Mouse (Mus musculus) cerebellum, adult 11-12 months (tissue): Measurements from ENCODE around the gene Esrra.
A peak's percentile ranks its signal among the peaks of the same experiment; 100 is the strongest.

ENCODE experiments used
- DNase-seq: peaks from one replicate; pipeline ENCODE4 v3.0.0; 2022

Esrra gene

GRCm38 (mm10) chr19:6921647-6922567, at the start of gene Esrra:
Gene Esrra (minus strand): TSS chr19:6921813.
- peak; percentile 100 for DNase-seq

DNA sequence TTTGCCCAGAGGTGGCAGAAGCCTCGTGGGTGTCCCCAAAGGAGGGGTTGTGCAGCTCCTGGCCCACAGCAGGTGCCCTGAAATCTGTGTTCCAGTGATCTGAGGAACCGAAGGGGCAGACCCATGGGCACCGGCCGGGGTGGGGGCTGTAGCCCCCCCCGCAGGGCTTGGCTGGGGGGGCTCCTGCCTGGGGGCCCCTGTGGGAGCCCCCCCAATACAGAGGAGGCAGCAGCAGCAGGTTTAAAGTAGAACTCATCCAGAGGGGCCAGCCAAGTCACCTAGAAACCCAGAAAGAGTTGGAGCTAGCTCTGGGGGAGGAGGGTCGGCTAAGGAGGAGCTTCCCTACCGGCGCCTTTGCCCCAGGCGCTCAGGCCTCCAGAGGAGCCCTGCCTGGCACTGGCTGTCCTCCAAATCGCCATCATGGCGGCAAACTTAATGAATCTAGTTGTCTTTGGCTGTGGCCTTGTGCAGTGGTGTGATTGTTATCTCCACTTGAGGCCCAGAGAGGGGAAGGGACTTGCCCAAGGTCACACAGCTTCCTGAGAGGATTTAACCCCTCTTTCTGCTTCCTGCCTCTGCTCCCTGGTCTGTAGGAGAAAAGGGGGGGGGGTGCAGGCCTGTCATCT, 49.0 kb upstream of the Esrra start:
- DNase-seq, result peak; percentile 47

- DNase-seq, result no peak
Observed at GRCm38 (mm10) chr19:6969665-6970381, 48.2 kb upstream of the Esrra start.

GRCm38 (mm10) chr19:6969291-6969664, 47.7 kb upstream of the Esrra start:
- no peak for DNase-seq

DNA sequence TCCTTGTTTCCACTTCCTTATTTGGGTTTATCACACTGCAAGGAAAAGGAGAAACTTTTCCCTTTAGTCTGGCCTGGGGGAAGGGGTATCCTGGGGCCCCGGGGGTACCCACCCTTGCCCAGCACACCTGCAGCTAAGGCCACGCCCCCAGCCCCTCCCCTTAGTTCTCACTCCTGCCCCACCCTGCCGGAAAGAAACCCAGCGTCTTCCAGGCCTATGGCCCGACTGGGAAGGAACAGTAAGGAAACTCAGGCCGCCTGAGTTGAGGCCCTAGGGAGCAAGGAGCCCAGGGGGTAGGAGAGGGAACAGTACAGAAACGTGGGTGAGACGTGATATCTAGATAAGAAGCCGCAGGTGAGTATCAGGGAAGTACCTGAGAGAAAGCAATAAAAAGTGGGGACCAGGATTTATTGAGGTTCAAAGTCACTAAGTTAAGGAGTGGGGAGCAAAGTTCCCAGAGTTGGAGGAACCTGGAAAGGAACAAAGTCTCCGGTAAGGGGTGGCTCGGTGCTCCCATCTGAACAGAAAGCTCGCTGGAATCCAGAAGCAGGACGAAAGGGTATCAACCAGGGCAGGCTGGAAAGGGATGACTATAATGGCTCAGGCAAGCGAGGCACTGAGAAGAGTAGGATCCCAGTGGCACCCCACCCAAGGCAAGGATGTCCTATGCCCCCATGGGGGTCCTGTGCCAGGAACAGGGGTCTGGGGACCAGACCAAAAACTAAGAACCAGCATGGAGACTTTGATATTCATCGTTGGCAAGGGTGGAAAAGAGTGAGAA, 47.1 kb upstream of the Esrra start:
- DNase-seq, result no peak

DNA sequence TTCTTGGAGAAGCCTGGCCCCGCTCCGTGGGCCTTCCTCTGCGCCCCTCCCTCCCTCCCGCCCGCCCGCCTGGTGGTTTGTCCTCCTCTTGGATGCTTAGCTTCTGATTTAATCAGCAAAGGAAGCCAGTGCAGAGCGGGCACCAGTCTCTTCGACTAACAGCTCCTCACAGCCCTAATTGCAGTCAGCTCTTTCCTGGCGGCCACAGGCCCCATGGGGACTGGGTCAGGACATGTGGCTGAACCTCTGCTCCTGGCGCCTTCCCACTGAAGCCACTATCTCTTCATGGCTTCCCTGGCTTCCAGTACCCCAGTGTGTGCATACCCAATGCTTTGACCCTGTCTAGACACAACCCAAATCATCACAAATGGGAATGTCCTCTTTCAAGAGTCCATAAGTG, 34.8 kb upstream of the Esrra start:
- DNase-seq, result no peak

GRCm38 (mm10) chr19:6955424-6955823, 33.8 kb upstream of the Esrra start:
- DNase-seq, result peak; percentile 42

- DNase-seq, result peak; percentile 72
Observed at GRCm38 (mm10) chr19:6954046-6954445, 32.4 kb upstream of the Esrra start.

GRCm38 (mm10) chr19:6952712-6953037, 31.1 kb upstream of the Esrra start:
- peak; percentile 65 for DNase-seq

DNA sequence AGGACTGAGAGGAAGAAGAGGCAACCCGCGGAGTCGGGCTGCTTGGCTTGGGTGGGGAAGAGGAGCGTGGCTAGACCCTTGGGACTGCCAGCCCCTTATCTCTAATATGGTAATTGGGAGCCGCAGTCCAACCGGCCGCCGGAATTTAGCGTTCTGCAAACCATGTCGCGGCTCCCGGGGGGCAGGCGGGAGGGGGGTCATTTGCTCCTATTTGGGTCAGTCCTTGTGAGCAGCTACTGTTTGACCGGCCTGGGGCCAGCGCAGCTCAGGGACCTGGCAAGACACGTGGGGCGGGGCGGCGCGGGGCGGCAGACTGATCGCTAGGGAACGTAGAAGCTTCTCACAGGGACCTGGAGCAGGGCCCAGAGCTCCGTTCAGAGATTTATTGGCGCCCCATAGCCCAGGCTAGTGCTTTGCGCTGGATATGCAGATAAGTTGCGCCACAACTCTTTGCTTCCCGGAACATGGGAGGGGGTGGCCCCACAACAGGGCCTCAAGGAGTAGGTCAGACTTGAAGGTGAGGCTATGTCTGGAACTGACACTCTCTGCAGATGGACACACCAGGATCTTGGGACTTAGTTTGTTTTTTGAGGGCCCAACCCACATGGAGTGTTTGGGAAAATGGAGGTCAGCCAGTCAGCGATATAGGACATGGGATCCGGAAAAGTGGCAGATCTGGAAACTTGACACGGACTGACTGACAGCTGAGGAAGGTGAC, 30.5 kb upstream of the Esrra start:
- DNase-seq, result peak; percentile 89

DNA sequence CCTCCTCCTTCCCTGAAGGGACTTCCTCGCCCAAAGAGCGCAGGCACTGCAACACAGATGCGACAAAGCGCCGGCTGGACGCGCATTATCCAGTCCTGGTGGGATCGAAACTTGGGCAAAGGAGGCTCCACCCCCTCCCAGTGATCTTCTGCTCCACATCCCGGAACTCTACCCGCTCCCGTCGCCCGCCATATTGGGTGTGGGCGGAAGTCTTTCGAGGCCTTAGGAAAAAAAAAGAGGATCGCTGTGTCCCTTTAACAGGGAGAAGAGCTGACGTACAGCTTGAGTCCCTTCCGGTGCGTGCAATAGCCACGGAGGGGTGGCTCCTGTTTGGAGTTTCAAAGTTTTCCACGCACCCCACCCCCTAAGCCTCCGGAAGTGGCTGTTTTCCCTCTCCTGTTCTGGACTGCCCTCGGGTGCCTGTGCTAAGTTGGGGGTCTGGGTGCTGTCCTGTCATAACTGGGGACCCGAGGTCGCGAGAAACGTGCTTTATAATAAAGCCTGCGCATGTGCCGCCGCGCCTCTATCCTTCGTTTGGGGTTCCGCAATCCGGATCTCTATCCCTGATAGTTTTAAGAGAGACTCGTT, 29.9 kb upstream of the Esrra start:
- DNase-seq, result peak; percentile 94

DNA sequence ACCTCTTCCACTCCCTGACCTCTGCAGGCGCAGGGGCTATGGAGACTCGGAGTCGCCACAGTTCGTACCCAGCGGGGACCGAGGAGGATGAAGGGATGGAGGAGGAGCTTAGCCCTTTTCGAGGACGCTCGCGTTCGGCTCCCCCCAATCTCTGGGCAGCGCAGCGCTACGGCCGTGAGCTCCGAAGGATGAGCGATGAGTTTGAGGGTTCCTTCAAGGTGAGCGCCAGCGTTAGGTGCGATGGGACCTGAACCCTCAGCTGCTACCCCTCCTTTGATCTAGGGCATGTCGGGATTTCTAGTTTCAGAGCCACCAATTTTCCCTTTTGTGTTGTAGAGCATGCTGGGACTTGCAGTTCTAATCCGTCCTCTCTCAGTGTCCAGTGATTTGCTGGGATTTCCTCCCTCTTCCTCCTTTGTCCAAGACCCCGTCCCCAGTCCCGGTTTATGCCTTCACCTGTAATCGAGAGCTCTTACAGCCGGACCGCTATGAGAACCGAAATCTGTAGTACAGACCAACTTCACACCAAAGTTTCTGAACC, 29.1 kb upstream of the Esrra start:
- peak; percentile 72 for DNase-seq

GRCm38 (mm10) chr19:6949951-6950350, 28.3 kb upstream of the Esrra start:
- peak; percentile 35 for DNase-seq

GRCm38 (mm10) chr19:6949532-6949931, 27.9 kb upstream of the Esrra start:
- DNase-seq, result peak; percentile 46

DNA sequence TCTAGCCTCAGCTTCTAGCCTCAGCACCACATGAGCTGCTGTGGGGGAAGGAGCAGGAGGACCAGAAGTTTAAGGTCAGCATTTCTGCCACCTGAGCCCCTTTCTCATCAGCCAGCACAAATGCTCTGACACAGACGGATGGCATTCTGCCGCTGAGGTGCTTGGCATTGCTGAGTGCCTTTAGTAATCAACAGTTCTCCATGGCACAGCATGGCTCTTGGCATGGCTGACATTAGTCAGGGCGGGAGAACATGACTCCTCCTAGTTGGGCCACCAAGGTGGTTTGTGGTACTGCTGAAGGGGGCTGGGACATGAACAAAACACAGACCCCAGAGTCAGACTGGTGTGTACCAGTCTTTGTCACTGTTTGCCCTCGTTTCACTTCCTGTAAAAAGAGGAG, 26.6 kb upstream of the Esrra start:
- peak; percentile 88 for DNase-seq

DNA sequence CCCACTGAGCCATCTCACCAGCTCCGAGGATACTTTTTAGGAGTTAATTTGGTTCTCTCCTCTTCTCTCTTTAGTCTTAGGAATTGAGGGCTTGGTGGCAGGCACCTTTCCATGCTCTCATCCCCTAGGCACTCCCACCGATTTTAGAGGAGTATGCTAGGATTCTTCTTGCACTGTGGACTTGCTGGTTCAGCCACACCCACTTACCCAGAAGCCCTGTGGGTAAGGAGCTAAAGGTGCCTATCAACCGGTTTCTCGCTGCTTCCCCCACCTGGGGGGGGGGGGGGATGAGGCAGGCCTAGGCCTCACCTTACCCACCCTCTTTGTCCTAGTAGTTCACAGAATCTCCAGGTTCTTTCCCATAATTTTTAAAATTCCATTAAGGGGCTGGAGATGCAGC, 26.1 kb upstream of the Esrra start:
- DNase-seq, result no peak

GRCm38 (mm10) chr19:6943709-6944108, 22.1 kb upstream of the Esrra start:
- DNase-seq, result peak; percentile 68

- DNase-seq, result peak; percentile 63
Observed at GRCm38 (mm10) chr19:6942764-6943163, 21.2 kb upstream of the Esrra start.

DNA sequence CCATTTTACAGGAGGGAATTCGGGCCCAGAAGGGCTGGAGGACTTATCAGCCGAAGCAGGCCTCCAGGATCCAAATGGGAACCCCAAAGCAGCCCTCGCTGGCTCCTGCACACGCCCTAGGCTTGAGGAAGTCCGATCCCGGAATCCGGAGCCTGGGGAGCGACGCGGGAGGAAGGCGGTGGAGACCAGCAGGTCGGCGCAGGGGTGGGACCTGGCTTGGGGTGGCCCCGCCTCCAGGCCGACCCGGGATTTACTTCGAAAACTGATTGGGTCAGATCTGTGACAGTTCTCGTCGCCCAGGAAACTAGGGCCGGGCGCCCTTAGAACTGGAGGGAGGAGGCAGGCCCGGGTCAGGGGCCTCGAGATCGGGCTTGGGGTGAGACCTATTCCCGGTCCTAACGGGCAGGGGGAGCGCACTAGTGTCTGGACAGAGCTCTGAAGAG, 20.7 kb upstream of the Esrra start, which contains the start of gene Gpr137:
Gene Gpr137, minus strand, starts transcription at position 232 of the 443 bp plus-strand sequence.
- DNase-seq, result peak; percentile 94

- peak; percentile 90 for DNase-seq
Observed at GRCm38 (mm10) chr19:6941372-6942248, 20.0 kb upstream of the Esrra start, which contains the start of gene Bad. Gene Bad (plus strand): TSS chr19:6941861.
